Mouse (Mus musculus): Measurements from ENCODE around the gene Wdr5b. TPM values are rescaled to one million over a fixed set of nuclear protein-coding genes. Genes with fewer than 3 reads are reported as not detected.

Wdr5b gene
- polyA plus RNA-seq, 1 experiment from 2014 or later: 5.8 TPM

GRCm38 (mm10) chr16:36041625-36042020, 633 bp downstream of the Wdr5b start:
- Histone ChIP-seq H3K36me3 (ENCODE audit: insufficient read depth, low read length) (peaks cover 11% of the 10 kb centered on the region; the same call in 1 of the 2 replicates), H3K27ac (ENCODE audit: low read length) (peak overlapping the region; percentile 79), H3K4me1 (ENCODE audit: insufficient read depth, low read depth, low read length) (peaks cover 8% of the 10 kb centered on the region; the same call in 1 of the 2 replicates), H3K27me3 (replicated peaks; ENCODE audit: insufficient read depth, low read length) (no peaks in the 10 kb centered on the region), H3K9me3 (ENCODE audit: low read length) (no peaks in the 10 kb centered on the region), H3K4me2 (replicated peaks; ENCODE audit: low read depth, low read length) (peak overlapping the region; percentile 70), H3K9ac (replicated peaks; ENCODE audit: low read depth) (peak overlapping the region; percentile 65), H3K4me3 (ENCODE audit: low read depth, low read length) (peak overlapping the region; percentile 64)
- TF ChIP-seq EP300 (IDR thresholded peaks at IDR 0.05) (no peak), CTCF (IDR thresholded peaks at IDR 0.05) (no peak)
- WGBS: 23% methylated on average over 11 of the region's 11 CpGs
- DNase-seq (ENCODE audit: low spot score) (no peak), ATAC-seq (no peak)

- no peak overlapping the region for H3K27ac ChIP-seq (ENCODE audit: low read length)
- no peak for ATAC-seq
- no peak overlapping the region for H3K4me3 ChIP-seq (ENCODE audit: low read depth, low read length)
These were observed 2.1 kb downstream of the Wdr5b start for GRCm38 (mm10) chr16:36043073-36043472.

GRCm38 (mm10) chr16:36043964-36044363, 3.0 kb downstream of the Wdr5b start:
- H3K4me2 ChIP-seq (replicated peaks; ENCODE audit: low read depth, low read length): no peak overlapping the region
- peaks cover 24% of the 10 kb centered on the region for H3K36me3 ChIP-seq (ENCODE audit: insufficient read depth, low read length)
- H3K4me1 ChIP-seq (ENCODE audit: insufficient read depth, low read depth, low read length): peaks cover 8% of the 10 kb centered on the region; the same call in 1 of the 2 replicates
- no peaks in the 10 kb centered on the region for H3K9me3 ChIP-seq (ENCODE audit: low read length)
- WGBS: 85% methylated on average over 4 of the region's 4 CpGs
- H3K4me3 ChIP-seq (ENCODE audit: low read depth, low read length): no peak overlapping the region
- H3K27ac ChIP-seq (ENCODE audit: low read length): no peak overlapping the region
- DNase-seq (ENCODE audit: low spot score): no peak
- ATAC-seq: no peak
- no peaks in the 10 kb centered on the region for H3K27me3 ChIP-seq (replicated peaks; ENCODE audit: insufficient read depth, low read length)
- TF ChIP-seq EP300 (IDR thresholded peaks at IDR 0.05): no peak
- no peak for TF ChIP-seq CTCF (IDR thresholded peaks at IDR 0.05)
- H3K9ac ChIP-seq (replicated peaks; ENCODE audit: low read depth): no peak overlapping the region

More at GRCm38 (mm10) chr16:36043073-36043472, 2.1 kb downstream of the Wdr5b start:
- Histone ChIP-seq H3K4me2 (replicated peaks; ENCODE audit: low read depth, low read length) (no peak overlapping the region), H3K9me3 (ENCODE audit: low read length) (no peaks in the 10 kb centered on the region), H3K4me1 (ENCODE audit: insufficient read depth, low read depth, low read length) (peaks cover 8% of the 10 kb centered on the region; the same call in 1 of the 2 replicates), H3K36me3 (ENCODE audit: insufficient read depth, low read length) (peaks cover 15% of the 10 kb centered on the region; the same call in 1 of the 2 replicates), H3K9ac (replicated peaks; ENCODE audit: low read depth) (no peak overlapping the region), H3K27me3 (replicated peaks; ENCODE audit: insufficient read depth, low read length) (no peaks in the 10 kb centered on the region)
- WGBS: 80% methylated on average over 10 of the region's 10 CpGs
- DNase-seq (ENCODE audit: low spot score): no peak
- TF ChIP-seq CTCF (IDR thresholded peaks at IDR 0.05) (no peak), EP300 (IDR thresholded peaks at IDR 0.05) (no peak)

DNA sequence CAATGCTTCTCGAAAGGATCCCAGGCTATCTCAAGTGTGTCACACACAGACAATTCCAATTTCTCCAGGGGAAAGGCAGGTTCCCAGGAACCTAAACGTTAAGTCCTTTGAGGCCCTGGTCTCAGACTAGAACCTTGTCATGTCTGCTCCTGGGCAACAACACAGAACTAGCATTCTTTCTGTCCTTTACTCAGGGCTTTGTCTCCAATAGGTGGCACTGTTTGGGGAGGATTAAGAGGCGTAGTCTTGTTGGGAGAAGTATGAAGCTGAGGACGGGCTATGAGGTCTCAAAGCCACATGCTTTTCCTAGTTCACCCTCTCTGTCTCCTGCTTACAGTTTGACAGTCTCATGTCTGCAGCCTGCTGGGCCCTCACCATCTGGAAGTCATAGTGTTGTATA, 6.5 kb downstream of the Wdr5b start:
- Histone ChIP-seq H3K4me2 (replicated peaks; ENCODE audit: low read depth, low read length) (no peak overlapping the region), H3K4me1 (ENCODE audit: insufficient read depth, low read depth, low read length) (no peaks in the 10 kb centered on the region), H3K36me3 (ENCODE audit: insufficient read depth, low read length) (peaks cover 40% of the 10 kb centered on the region), H3K27ac (ENCODE audit: low read length) (no peak overlapping the region), H3K9ac (replicated peaks; ENCODE audit: low read depth) (no peak overlapping the region), H3K27me3 (replicated peaks; ENCODE audit: insufficient read depth, low read length) (no peaks in the 10 kb centered on the region), H3K9me3 (ENCODE audit: low read length) (no peaks in the 10 kb centered on the region), H3K4me3 (ENCODE audit: low read depth, low read length) (no peak overlapping the region)
- TF ChIP-seq CTCF (IDR thresholded peaks at IDR 0.05) (peak; percentile 24; the same call in 1 of the 2 replicates), EP300 (IDR thresholded peaks at IDR 0.05) (no peak)
- WGBS: 90% methylated on average over 4 of the region's 4 CpGs
- DNase-seq (ENCODE audit: low spot score) (no peak), ATAC-seq (no peak)

- TF ChIP-seq EP300 (IDR thresholded peaks at IDR 0.05) (no peak), CTCF (IDR thresholded peaks at IDR 0.05) (no peak)
- no peaks in the 10 kb centered on the region for H3K27me3 ChIP-seq (replicated peaks; ENCODE audit: insufficient read depth, low read length)
- peaks cover 30% of the 10 kb centered on the region for H3K36me3 ChIP-seq (ENCODE audit: insufficient read depth, low read length)
- H3K9me3 ChIP-seq (ENCODE audit: low read length): no peaks in the 10 kb centered on the region
- no peak overlapping the region for H3K4me2 ChIP-seq (replicated peaks; ENCODE audit: low read depth, low read length)
- no peak overlapping the region for H3K9ac ChIP-seq (replicated peaks; ENCODE audit: low read depth)
- no peak for ATAC-seq
- no peak overlapping the region for H3K27ac ChIP-seq (ENCODE audit: low read length)
- WGBS: 91% methylated on average over 6 of the region's 6 CpGs
- H3K4me3 ChIP-seq (ENCODE audit: low read depth, low read length): no peak overlapping the region
- 0 out of 2 replicates have a peak, but pooled peaks cover 3% of the 10 kb centered on the region for H3K4me1 ChIP-seq (ENCODE audit: insufficient read depth, low read depth, low read length)
- no peak for DNase-seq (ENCODE audit: low spot score)
These were observed 10.5 kb downstream of the Wdr5b start for GRCm38 (mm10) chr16:36051491-36051890.

- H3K27me3 ChIP-seq (replicated peaks; ENCODE audit: insufficient read depth, low read length): no peaks in the 10 kb centered on the region
- no peak overlapping the region for H3K27ac ChIP-seq (ENCODE audit: low read length)
- no peak for DNase-seq (ENCODE audit: low spot score)
- 63% methylated on average over 6 of the region's 6 CpGs for WGBS
- H3K4me1 ChIP-seq (ENCODE audit: insufficient read depth, low read depth, low read length): 0 out of 2 replicates have a peak, but pooled peaks cover 3% of the 10 kb centered on the region
- H3K4me2 ChIP-seq (replicated peaks; ENCODE audit: low read depth, low read length): no peak overlapping the region
- peak; percentile 24; the same call in 1 of the 2 replicates for ATAC-seq
- no peak for TF ChIP-seq EP300 (IDR thresholded peaks at IDR 0.05)
- no peak for TF ChIP-seq CTCF (IDR thresholded peaks at IDR 0.05)
- H3K9me3 ChIP-seq (ENCODE audit: low read length): no peaks in the 10 kb centered on the region
- H3K36me3 ChIP-seq (ENCODE audit: insufficient read depth, low read length): peaks cover 19% of the 10 kb centered on the region
- no peak overlapping the region for H3K4me3 ChIP-seq (ENCODE audit: low read depth, low read length)
- no peak overlapping the region for H3K9ac ChIP-seq (replicated peaks; ENCODE audit: low read depth)
These were observed 12.7 kb downstream of the Wdr5b start for GRCm38 (mm10) chr16:36053524-36054275.

All from lung, postnatal 0 days (tissue).